Mouse (Mus musculus) layer of hippocampus, adult 9-10 months (tissue): Measurements from ENCODE around the gene Tmem150c.
A peak's percentile ranks its signal among the peaks of the same experiment; 100 is the strongest.

Experiments
- DNase-seq: peaks from one replicate; pipeline ENCODE4 v3.0.0; 2022; ENCODE audit warnings: low spot score

The Tmem150c gene

GRCm38 (mm10) chr5:100166591-100167491 is 7.2 kb upstream of the Tmem150c start:
- DNase-seq: no peak

GRCm38 (mm10) chr5:100163368-100163767 is 3.8 kb upstream of the Tmem150c start:
- DNase-seq: no peak

- no peak for DNase-seq
These were observed 3.2 kb upstream of the Tmem150c start for GRCm38 (mm10) chr5:100162857-100163256.

- DNase-seq: no peak
These were observed 2.4 kb upstream of the Tmem150c start for GRCm38 (mm10) chr5:100162053-100162452.

- no peak for DNase-seq
These were observed 594 bp downstream of the Tmem150c start for GRCm38 (mm10) chr5:100158791-100159637.

DNA sequence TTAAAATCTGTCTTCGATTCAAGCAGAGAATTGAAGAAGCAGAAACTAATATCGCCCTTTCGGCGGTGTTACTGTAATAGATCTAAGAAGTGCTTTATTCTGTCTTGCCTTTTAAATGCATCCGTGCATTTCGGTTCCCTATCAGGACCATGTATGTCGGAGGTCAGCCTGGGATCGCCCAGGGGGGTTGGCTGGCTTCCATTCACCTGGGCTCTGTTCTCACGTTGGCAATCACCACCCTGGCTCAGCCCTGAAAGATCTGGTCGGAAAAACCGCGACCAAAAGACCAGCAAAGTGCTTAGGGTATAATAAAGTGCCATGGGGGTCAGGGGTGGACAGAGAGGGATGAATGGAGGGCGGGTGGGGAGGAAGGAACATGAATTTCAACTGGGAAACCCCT is 1.3 kb downstream of the Tmem150c start:
- DNase-seq: no peak

DNA sequence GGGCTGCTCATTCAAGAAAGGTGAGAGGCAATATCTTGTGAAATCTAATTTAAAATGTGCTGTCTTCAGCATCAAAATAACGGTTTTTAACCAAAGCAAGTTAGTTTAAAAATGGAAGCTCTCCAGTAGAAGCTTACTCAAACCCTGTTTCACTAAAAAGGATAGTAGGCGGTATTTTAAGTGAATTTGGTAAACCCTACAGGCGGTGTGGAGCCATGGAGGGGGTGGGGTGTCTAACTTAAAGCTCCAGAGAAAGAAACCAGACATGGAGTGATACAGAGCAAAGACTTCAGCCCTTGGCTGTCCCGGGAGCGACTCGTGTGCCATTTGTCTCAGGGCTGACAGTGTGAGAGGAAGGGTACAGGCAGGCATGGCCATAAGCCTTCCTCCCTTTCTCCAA is 4.0 kb downstream of the Tmem150c start:
- DNase-seq: no peak

DNA sequence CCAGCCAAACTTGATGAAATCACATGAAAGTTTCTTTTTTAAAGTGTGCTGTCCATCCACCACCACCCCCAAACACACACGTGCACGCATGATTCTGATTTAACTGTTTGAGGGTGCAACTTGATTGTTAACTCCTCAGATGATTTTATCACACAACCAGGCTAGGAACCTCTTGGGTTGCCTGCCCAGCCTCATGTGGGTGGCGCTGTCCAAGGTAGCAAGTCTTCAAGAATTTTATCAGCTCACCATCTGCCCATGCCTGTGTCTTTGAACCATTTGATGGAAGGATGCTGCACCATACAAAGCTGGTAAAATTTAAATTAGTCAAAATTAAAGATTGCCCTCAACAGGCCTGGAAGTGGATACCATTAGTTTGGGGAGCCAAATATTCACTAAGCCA is 9.6 kb downstream of the Tmem150c start:
- no peak for DNase-seq

GRCm38 (mm10) chr5:100144836-100145235 is 14.8 kb downstream of the Tmem150c start:
- DNase-seq: no peak

DNA sequence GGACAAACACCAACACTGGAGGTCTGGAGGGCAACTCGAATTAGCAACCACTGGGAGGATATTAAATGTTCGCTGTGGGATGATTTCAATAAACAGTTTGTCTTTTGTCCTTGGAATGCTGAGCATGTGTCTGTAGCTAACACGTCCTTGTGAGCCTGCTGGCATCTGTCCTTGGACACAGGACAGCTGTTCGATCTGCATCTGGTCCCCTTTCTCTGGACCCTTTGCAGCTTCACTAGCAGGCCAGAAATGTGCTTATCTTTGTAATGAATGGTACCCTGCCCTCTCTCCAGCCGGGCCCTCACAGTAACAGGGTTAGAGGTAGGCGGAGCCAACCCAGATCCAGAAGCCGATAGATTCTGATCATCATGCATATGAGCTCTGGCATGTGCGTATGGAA is 32.3 kb downstream of the Tmem150c start:
- DNase-seq: no peak

GRCm38 (mm10) chr5:100125409-100126123 is 34.0 kb downstream of the Tmem150c start:
- no peak for DNase-seq

GRCm38 (mm10) chr5:100124530-100124929 is 35.1 kb downstream of the Tmem150c start:
- no peak for DNase-seq

- no peak for DNase-seq
These were observed 36.3 kb downstream of the Tmem150c start for GRCm38 (mm10) chr5:100123283-100123682.

DNA sequence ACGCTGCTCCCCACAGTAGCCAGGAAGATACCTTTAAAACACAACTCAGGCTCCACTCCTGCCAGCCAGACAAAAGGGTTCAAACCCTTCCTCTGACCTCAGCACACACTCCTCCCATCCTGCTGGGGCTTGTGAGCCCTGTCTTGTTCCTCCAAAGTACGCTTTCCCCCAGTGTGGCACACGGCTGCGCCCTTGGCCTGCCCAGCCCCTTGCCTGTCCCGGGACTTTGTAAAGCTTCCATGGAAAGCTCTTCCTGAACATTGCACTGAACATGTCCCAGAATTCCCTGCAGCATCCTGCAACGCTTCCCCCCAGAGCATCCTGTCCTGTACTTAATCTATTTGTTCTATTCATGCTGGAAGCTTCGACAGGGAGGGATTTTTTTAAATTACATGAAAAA is 38.4 kb downstream of the Tmem150c start:
- DNase-seq: no peak

- DNase-seq: no peak
These were observed 38.9 kb downstream of the Tmem150c start for GRCm38 (mm10) chr5:100120711-100121141.

- DNase-seq: no peak
These were observed 40.3 kb downstream of the Tmem150c start for GRCm38 (mm10) chr5:100119331-100119730.

- no peak for DNase-seq
These were observed 46.2 kb downstream of the Tmem150c start for GRCm38 (mm10) chr5:100113403-100113802.

DNA sequence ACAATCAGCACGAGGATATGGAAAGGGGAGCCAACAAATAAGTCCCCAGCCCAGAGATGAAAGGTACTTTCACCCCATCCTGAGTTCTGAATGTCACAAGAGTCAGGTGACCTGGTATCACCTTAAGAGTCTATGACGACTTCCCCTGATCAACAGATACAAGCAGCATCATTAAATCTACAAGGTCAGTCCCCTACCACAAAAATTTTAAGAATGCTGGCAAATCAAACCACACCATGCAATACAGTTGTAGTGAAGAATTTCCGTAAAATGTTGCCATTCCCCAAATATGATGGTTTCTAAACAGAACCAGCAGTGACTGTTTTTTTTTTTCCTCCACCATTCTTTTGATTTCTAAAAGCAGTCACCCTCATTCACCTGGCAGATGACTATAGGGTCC is 49.0 kb downstream of the Tmem150c start:
- no peak for DNase-seq

- no peak for DNase-seq
These were observed 49.9 kb downstream of the Tmem150c start for GRCm38 (mm10) chr5:100109543-100110282.

DNA sequence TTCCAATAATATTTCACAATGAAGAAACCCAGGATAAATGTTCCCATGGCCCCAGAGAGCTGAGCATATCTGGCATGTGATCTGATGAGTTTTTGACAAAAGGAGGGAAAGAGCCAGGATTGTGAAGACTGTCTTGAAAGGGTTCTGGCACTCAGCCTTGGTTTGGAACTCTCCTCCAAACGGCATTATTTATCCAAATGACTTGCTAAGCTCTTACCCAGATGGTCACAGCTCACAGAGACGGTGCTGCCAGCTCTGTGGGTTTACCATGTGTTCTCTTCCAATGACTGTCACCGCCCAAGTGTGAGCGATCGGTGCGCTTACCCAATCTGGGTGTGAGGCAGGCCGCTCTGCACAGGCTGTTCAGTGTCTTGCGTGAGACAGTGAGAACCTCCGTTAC is 50.7 kb downstream of the Tmem150c start:
- DNase-seq: peak; percentile 79

DNA sequence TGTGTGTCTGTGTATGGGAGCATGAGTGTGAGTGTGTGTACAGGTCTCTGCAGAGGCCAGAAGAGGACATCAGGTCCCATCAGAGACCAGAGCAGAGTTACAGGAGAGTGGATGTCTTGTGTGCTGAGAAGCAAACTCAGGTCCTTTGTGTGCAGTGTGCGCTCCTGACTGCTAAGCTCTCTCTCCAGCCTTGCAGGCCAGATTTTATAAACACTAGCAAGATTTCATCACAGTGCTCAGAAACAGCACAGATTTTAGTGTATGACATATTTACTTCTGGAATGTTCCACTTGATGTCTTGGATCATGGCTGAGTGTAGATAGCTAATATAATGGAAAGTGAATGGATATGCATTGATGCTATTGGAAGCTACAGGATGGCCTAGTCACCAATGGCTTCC is 57.2 kb downstream of the Tmem150c start:
- DNase-seq: no peak

DNA sequence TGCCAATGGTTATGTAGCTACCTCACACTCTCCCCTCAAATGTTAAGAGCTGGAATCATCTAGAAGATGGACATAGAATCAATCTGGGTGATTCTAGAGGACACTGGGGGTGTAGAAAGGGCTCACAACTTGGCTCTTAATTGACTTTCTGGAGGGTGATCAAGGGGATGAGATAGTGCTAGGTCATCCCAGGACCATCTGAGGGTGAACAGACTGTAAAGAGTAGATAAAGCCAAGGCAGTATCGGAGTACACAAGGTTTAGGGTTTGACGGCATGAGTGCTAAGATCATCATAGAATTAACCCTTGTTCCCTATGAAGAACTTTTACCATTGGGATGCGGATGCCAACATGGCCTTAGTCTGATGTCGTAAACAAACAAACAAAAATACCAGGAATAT is 61.6 kb downstream of the Tmem150c start:
- no peak for DNase-seq
